Mouse (Mus musculus) stomach, embryonic 14.5 days (tissue): ENCODE measurements around the gene Tmem38b. TPM values are rescaled to one million over a fixed set of nuclear protein-coding genes. Genes with fewer than 3 reads are reported as not detected.
A peak's percentile ranks its signal among the peaks of the same experiment; 100 is the strongest.

Experiments
- ATAC-seq: fragments of 200-750 bp; cut with Nextera tagmentation; 2 replicates; pipeline ENCODE4 v1.8.0; 2017; ENCODE audit warnings: low read depth, moderate TSS enrichment; ENCODE audit not compliant: insufficient number of reproducible peaks, insufficient read depth, low FRiP score
- H3K27ac ChIP-seq: fragments of 300-500 bp; sonication (generic); 2 replicates; pipeline ENCODE4 v1.5.1; 2014; ENCODE audit warnings: mild to moderate bottlenecking, low read length, moderate library complexity, mixed read lengths
- H3K27me3 ChIP-seq: fragments of 300-500 bp; sonication (generic); 2 replicates; pipeline ENCODE4 v1.6.1; 2014; ENCODE audit warnings: low read length, control low read depth, mixed read lengths; ENCODE audit not compliant: control insufficient read depth, insufficient read depth
- H3K36me3 ChIP-seq: fragments of 300-500 bp; sonication (generic); 2 replicates; pipeline ENCODE4 v1.6.1; 2014; ENCODE audit warnings: mild to moderate bottlenecking, control low read depth, low read length, moderate library complexity, mixed read lengths; ENCODE audit not compliant: control insufficient read depth, insufficient read depth
- H3K4me1 ChIP-seq: fragments of 300-500 bp; sonication (generic); 2 replicates; pipeline ENCODE4 v1.6.1; 2014; ENCODE audit warnings: low read length, control low read depth, mixed read lengths; ENCODE audit not compliant: control insufficient read depth, insufficient read depth
- H3K4me2 ChIP-seq: fragments of 300-500 bp; sonication (generic); replicated peaks from 2 replicates; pipeline ENCODE4 v1.6.1; 2014; ENCODE audit warnings: low read depth, low read length, control low read depth
- H3K4me3 ChIP-seq: fragments of 300-500 bp; sonication (generic); 2 replicates; pipeline ENCODE4 v1.5.1; 2014; ENCODE audit warnings: low read depth, low read length, control low read depth
- H3K9ac ChIP-seq: fragments of 300-500 bp; sonication (generic); replicated peaks from 2 replicates; pipeline ENCODE4 v1.6.1; 2014; ENCODE audit warnings: low read depth, mild to moderate bottlenecking, control low read depth, low read length, moderate library complexity, mixed read lengths
- H3K9me3 ChIP-seq: fragments of 300-500 bp; sonication (generic); 2 replicates; pipeline ENCODE4 v1.6.1; 2016; ENCODE audit warnings: low read depth, low read length, control low read depth; ENCODE audit not compliant: control insufficient read depth
- WGBS: fragments of 180-500 bp; shearing (Covaris S2); extraction: QIAGEN DNeasy Blood & Tissue Kit; methylation state at CpG from one replicate; pipeline ENCODE4 v1.1.7; 2014; 5-methylcytosine and 5-hydroxymethylcytosine counted together
- polyA plus RNA-seq: library from polyadenylated mRNA; unstranded; fragments of >200 nt; fragmentation: Nextera tagmentation; extraction: Ambion mirVana; gene quantifications from 2 replicates; pipeline ENCODE4 v1.2.1, GENCODE M21; 2014

The Tmem38b gene
- polyA plus RNA-seq = 8.6 and 9.1 TPM in 2 replicates

GRCm38 (mm10) chr4:53825821-53826605, at the start of gene Tmem38b:
Gene Tmem38b, plus strand, starts transcription at chr4:53826045.
- Histone ChIP-seq H3K36me3 (no peaks in the 10 kb centered on the region), H3K4me3 (peak within 1 kb of the TSS; percentile 88), H3K4me2 (peak within 1 kb of the TSS; percentile 71), H3K9ac (peak within 1 kb of the TSS; percentile 58), H3K27me3 (no peaks in the 10 kb centered on the region), H3K9me3 (no peaks in the 10 kb centered on the region), H3K27ac (no peak within 1 kb of the TSS), H3K4me1 (peaks cover 5% of the 10 kb centered on the region; the same call in 1 of the 2 replicates)
- ATAC-seq = peak; percentile 87
- under 1% methylated on average over 55 of the region's 55 CpGs for WGBS

DNA sequence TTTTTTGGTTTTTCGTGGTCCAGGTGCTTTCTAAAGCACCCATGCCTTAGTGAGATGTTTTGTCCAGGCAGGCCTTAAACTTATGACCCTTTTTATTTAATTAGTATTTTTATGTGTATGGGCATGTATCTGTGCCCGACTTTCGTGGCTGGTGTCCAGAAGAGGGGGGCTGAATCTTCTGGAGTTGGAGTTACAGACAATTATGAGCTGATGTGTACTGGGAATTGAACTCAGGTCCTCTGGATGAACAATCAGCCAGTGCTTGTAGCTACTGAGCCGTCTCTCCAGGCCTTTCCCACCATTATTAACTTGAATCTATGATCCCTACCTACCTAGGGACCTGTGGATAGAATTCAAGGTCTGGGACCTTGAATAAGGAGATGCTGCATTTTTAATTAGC, 44.4 kb upstream of the Tmem38b start:
- Histone ChIP-seq H3K9ac (no peak overlapping the region), H3K4me3 (no peak overlapping the region), H3K4me1 (peaks cover 4% of the 10 kb centered on the region; the same call in 1 of the 2 replicates), H3K9me3 (no peaks in the 10 kb centered on the region), H3K36me3 (no peaks in the 10 kb centered on the region), H3K27ac (no peak overlapping the region), H3K27me3 (no peaks in the 10 kb centered on the region), H3K4me2 (no peak overlapping the region)
- 69% methylated on average over 4 of the region's 4 CpGs for WGBS
- no peak for ATAC-seq

- Histone ChIP-seq H3K27ac (no peak overlapping the region), H3K4me2 (no peak overlapping the region), H3K27me3 (no peaks in the 10 kb centered on the region), H3K4me3 (no peak overlapping the region), H3K36me3 (no peaks in the 10 kb centered on the region), H3K4me1 (peaks cover 4% of the 10 kb centered on the region; the same call in 1 of the 2 replicates), H3K9me3 (no peaks in the 10 kb centered on the region), H3K9ac (no peak overlapping the region)
- 37% methylated on average over 14 of the region's 14 CpGs for WGBS
- no peak for ATAC-seq
These were observed 43.4 kb upstream of the Tmem38b start for GRCm38 (mm10) chr4:53782216-53783070.

DNA sequence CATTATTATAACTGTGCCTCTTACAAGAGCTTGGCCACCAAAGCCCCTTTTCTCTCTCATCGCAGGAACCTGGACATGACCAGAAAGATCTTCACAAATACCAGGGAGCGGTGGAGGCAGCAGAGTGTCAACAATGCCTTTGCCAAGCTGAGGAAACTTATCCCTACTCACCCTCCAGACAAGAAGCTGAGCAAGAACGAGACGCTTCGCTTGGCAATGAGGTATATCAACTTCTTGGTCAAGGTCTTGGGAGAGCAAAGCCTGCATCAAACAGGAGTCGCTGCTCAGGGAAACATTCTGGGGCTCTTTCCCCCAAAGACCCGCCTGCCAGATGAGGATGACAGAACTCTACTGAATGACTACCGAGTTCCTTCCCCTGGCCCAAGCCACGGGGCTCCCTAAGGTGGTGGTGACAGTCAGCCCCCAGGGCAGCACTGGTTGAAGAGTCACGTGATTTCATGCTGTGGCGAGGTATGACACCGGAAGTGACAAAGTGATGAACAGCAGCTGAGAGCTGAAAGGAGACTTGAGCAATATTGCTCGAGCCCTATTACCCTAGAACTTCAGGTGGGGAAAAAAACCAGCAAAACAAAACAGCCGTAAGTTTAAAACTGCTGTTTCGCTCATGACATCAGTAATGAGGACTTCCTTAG, 40.0 kb upstream of the Tmem38b start:
- Histone ChIP-seq H3K4me3 (no peak overlapping the region), H3K4me1 (no peaks in the 10 kb centered on the region), H3K36me3 (no peaks in the 10 kb centered on the region), H3K9ac (no peak overlapping the region), H3K4me2 (no peak overlapping the region), H3K9me3 (no peaks in the 10 kb centered on the region), H3K27ac (no peak overlapping the region), H3K27me3 (no peaks in the 10 kb centered on the region)
- WGBS = 79% methylated on average over 15 of the region's 15 CpGs
- ATAC-seq = no peak

- no peak overlapping the region for H3K9ac ChIP-seq
- H3K4me3 ChIP-seq = no peak overlapping the region
- no peak overlapping the region for H3K4me2 ChIP-seq
- H3K36me3 ChIP-seq = no peaks in the 10 kb centered on the region
- no peak for ATAC-seq
- no peaks in the 10 kb centered on the region for H3K9me3 ChIP-seq
- WGBS = 71% methylated on average over 5 of the region's 5 CpGs
- no peaks in the 10 kb centered on the region for H3K4me1 ChIP-seq
- H3K27ac ChIP-seq = no peak overlapping the region
- H3K27me3 ChIP-seq = no peaks in the 10 kb centered on the region
These were observed 39.0 kb upstream of the Tmem38b start for GRCm38 (mm10) chr4:53786851-53787250.

- H3K9ac ChIP-seq = no peak overlapping the region
- no peaks in the 10 kb centered on the region for H3K9me3 ChIP-seq
- no peak for ATAC-seq
- no peak overlapping the region for H3K27ac ChIP-seq
- H3K36me3 ChIP-seq = no peaks in the 10 kb centered on the region
- no peaks in the 10 kb centered on the region for H3K27me3 ChIP-seq
- 25% methylated on average over 4 of the region's 4 CpGs for WGBS
- H3K4me3 ChIP-seq = no peak overlapping the region
- no peaks in the 10 kb centered on the region for H3K4me1 ChIP-seq
- no peak overlapping the region for H3K4me2 ChIP-seq
These were observed 36.5 kb upstream of the Tmem38b start for GRCm38 (mm10) chr4:53789346-53789745.

DNA sequence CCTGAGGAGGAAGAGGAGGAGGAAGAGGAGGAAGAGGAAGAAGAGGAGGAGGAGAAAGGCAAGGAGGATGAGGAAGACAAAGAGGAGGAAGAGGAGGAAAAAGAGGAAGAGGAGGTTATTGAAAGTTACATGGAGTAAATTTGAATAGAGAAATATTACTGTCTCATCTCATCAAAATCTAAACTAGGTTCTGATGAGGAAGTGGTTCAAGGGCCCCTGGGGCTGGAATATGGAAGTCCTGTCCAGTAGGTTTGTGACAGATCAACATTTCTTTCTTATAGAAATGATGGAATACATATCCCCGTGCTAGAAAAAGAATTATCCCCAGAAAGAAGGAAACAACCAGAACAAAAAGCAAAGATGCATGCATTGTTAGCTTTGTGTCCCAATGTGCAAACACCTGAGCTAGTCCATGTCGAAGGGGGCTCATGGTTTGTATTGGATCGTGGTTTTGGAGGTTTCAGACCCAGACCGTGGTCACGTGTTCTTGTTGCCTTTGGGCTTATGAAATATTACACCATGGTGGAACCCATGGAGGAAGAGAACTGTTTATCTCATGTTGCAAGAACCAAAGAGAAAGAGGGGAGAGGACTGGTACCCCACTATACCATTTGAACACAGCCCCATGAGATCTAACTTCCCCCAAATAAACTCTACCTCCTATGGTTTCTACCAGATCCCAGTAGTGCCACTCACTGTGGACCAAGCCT, 31.4 kb upstream of the Tmem38b start:
- ATAC-seq = no peak
- Histone ChIP-seq H3K4me2 (no peak overlapping the region), H3K9ac (no peak overlapping the region), H3K36me3 (no peaks in the 10 kb centered on the region), H3K4me3 (no peak overlapping the region), H3K9me3 (no peaks in the 10 kb centered on the region), H3K4me1 (no peaks in the 10 kb centered on the region), H3K27me3 (no peaks in the 10 kb centered on the region), H3K27ac (no peak overlapping the region)
- 91% methylated on average over 5 of the region's 5 CpGs for WGBS

- no peak overlapping the region for H3K4me2 ChIP-seq
- H3K36me3 ChIP-seq = no peaks in the 10 kb centered on the region
- WGBS = 71% methylated on average over 2 of the region's 2 CpGs
- H3K9me3 ChIP-seq = no peaks in the 10 kb centered on the region
- no peaks in the 10 kb centered on the region for H3K4me1 ChIP-seq
- H3K27me3 ChIP-seq = no peaks in the 10 kb centered on the region
- H3K4me3 ChIP-seq = no peak overlapping the region
- H3K9ac ChIP-seq = no peak overlapping the region
- ATAC-seq = no peak
- H3K27ac ChIP-seq = no peak overlapping the region
These were observed 30.8 kb upstream of the Tmem38b start for GRCm38 (mm10) chr4:53795086-53795485.
